Mouse (Mus musculus) heart, postnatal 0 days (tissue): ENCODE results near the gene Qars. TPM values are rescaled to one million over a fixed set of nuclear protein-coding genes. Genes with fewer than 3 reads are reported as not detected.

Experiments
- ATAC-seq: fragments of 200-750 bp; cut with Nextera tagmentation; 2 replicates; pipeline ENCODE4 v1.8.0; 2017; ENCODE audit warnings: low read depth, moderate number of reproducible peaks, moderate library complexity; ENCODE audit not compliant: insufficient read depth
- DNase-seq: peaks from one replicate; pipeline ENCODE4 v3.0.0-alpha.2; 2016; ENCODE audit warnings: low spot score
- H3K27ac ChIP-seq: fragments of 300-500 bp; sonication (generic); 2 replicates; pipeline ENCODE4 v1.5.1; 2014; ENCODE audit warnings: low read depth, mild to moderate bottlenecking
- H3K27me3 ChIP-seq: fragments of 300-500 bp; sonication (generic); 2 replicates; pipeline ENCODE4 v1.6.1; 2014; ENCODE audit warnings: low read length, mixed read lengths; ENCODE audit not compliant: control insufficient read depth, insufficient read depth
- H3K36me3 ChIP-seq: fragments of 300-500 bp; sonication (generic); replicated peaks from 2 replicates; pipeline ENCODE4 v1.6.1; 2014; ENCODE audit warnings: low read length, mixed read lengths; ENCODE audit not compliant: control insufficient read depth, insufficient read depth
- H3K4me1 ChIP-seq: fragments of 300-500 bp; sonication (generic); 2 replicates; pipeline ENCODE4 v1.6.1; 2014; ENCODE audit warnings: antibody characterized with exemption; ENCODE audit not compliant: control insufficient read depth, insufficient read depth
- H3K4me2 ChIP-seq: fragments of 300-500 bp; sonication (generic); 2 replicates; pipeline ENCODE4 v1.6.1; 2014; ENCODE audit warnings: low read depth, mild to moderate bottlenecking, low read length, moderate library complexity
- H3K4me3 ChIP-seq: fragments of 300-500 bp; sonication (generic); 2 replicates; pipeline ENCODE4 v1.5.1; 2014; ENCODE audit warnings: low read depth, low read length
- H3K9ac ChIP-seq: fragments of 300-500 bp; sonication (generic); replicated peaks from 2 replicates; pipeline ENCODE4 v1.6.1; 2014; ENCODE audit warnings: low read depth, low read length, mixed read lengths
- H3K9me3 ChIP-seq: fragments of 300-500 bp; sonication (generic); replicated peaks from 2 replicates; pipeline ENCODE4 v1.6.1; 2016; ENCODE audit warnings: low read length; ENCODE audit not compliant: control insufficient read depth
- CTCF ChIP-seq: IDR thresholded peaks from 2 replicates; pipeline ENCODE4 v1.5.1; 2016; ENCODE audit warnings: antibody characterized with exemption, control low read depth, low read depth
- EP300 ChIP-seq: IDR thresholded peaks from 2 replicates; pipeline ENCODE4 v1.6.1; 2016; ENCODE audit warnings: antibody characterized with exemption, low read depth
- WGBS: fragments of 180-500 bp; shearing (Covaris S2); extraction: QIAGEN DNeasy Blood & Tissue Kit; methylation state at CpG from one replicate; pipeline ENCODE4 v1.1.7; 2014; 5-methylcytosine and 5-hydroxymethylcytosine counted together
- polyA plus RNA-seq: library from polyadenylated mRNA; unstranded; fragments of >200 nt; fragmentation: Nextera tagmentation; extraction: Ambion mirVana; gene quantifications from 2 replicates; pipeline ENCODE4 v1.2.1, GENCODE M21; 2015
- total RNA-seq: library from RNA; depleted of rRNA; stranded (reverse); fragments of >200 nt; gene quantifications from 2 replicates; pipeline ENCODE4 v1.2.3, GENCODE M21; 2014; ENCODE audit warnings: low replicate concordance

Qars gene
- total and polyA plus RNA-seq, 2 experiments from 2014 or later, result 49.2 to 188 TPM

DNA sequence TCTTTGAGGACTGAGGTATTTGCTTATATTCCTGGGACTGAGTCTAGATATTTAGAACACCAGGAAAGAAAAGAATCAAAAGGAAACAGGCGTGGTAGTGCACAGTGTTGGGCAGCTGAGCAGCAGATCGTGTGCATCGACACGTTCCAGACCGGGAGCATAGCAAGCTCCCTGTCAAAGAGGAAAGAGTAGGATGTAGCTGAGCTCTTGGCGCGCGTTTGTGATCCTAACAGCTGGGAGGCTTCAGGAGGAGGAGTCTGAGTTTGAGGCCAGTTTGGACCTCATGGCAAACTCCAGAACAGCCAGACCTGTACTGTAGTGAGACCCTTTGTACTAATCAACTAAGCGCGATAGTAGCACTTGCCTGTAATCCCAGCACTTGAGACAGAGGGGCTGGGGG lies 45.3 kb upstream of the Qars start:
- WGBS, result 58% methylated on average over 10 of the region's 10 CpGs
- ATAC-seq, result 0 out of 2 replicates have a peak, but pooled peaks have one; percentile 28
- TF ChIP-seq EP300, result no peak
- TF ChIP-seq CTCF, result no peak

DNA sequence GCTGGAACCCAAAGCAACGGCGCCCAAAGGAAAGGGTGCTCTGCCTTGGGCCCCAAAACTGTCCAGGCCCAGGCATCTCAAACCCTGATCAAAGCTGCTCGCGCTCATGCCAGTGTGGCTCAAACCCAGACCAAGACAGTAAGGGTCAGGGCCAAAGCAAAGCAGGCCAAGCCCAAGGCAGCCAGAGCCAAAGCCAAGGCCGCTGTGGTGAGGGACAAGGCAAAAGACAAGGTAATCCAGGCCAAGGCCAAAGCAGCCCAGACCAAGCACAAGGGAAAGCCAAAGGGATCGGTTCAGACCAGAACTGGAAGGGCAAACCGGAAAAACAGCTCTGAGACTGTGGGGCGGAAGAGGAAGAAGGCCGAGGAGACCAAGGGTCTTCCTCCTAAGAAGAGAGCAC lies 43.8 kb upstream of the Qars start:
- H3K9ac ChIP-seq, result no peak overlapping the region
- ATAC-seq (no peak), DNase-seq (no peak)
- no peak for TF ChIP-seq CTCF
- no peak for TF ChIP-seq EP300
- no peak overlapping the region for H3K27ac ChIP-seq
- no peaks in the 10 kb centered on the region for H3K27me3 ChIP-seq
- H3K4me1 ChIP-seq, result peaks cover 14% of the 10 kb centered on the region
- H3K4me2 ChIP-seq, result no peak overlapping the region
- peaks cover 33% of the 10 kb centered on the region for H3K36me3 ChIP-seq
- WGBS, result 92% methylated on average over 9 of the region's 9 CpGs
- no peaks in the 10 kb centered on the region for H3K9me3 ChIP-seq
- no peak overlapping the region for H3K4me3 ChIP-seq

More for the DNA sequence above, 45.3 kb upstream of the Qars start:
- Histone ChIP-seq H3K27me3 (no peaks in the 10 kb centered on the region), H3K36me3 (peaks cover 33% of the 10 kb centered on the region), H3K4me2 (peak overlapping the region; percentile 92), H3K4me3 (0 out of 2 replicates have a peak overlapping the region, but pooled peaks have one; percentile 67), H3K27ac (peak overlapping the region; percentile 84), H3K9ac (no peak overlapping the region), H3K9me3 (no peaks in the 10 kb centered on the region), H3K4me1 (peaks cover 14% of the 10 kb centered on the region)
- DNase-seq, result peak; percentile 43

- H3K27me3 ChIP-seq, result no peaks in the 10 kb centered on the region
- H3K4me1 ChIP-seq, result peaks cover 10% of the 10 kb centered on the region
- peaks cover 33% of the 10 kb centered on the region for H3K36me3 ChIP-seq
- no peak overlapping the region for H3K4me2 ChIP-seq
- H3K9me3 ChIP-seq, result no peaks in the 10 kb centered on the region
- no peak overlapping the region for H3K27ac ChIP-seq
- ATAC-seq (no peak), DNase-seq (no peak)
- H3K4me3 ChIP-seq, result no peak overlapping the region
- 91% methylated on average over 2 of the region's 2 CpGs for WGBS
- TF ChIP-seq EP300 (no peak), CTCF (no peak)
- no peak overlapping the region for H3K9ac ChIP-seq
Measured at GRCm38 (mm10) chr9:108466219-108466618, 41.3 kb upstream of the Qars start.

DNA sequence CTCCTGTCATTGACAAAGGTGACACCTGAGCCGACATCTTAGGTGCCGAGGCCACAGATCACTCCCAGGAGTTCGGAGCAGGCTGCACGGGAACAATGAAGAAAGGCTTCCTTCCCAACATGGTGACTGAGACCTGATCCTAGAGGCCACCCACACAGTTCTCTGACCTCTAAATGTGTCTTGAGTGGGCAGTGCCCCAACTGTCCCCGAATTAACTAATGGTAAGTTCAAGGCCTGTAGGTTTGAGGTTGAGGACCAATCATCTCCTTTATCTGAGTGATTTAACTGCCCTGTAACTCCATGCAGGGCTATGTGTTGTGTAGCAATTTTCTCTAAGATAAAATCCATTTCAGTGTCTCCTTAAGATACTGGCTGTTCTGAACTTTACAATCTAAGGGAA lies 38.1 kb upstream of the Qars start:
- H3K9me3 ChIP-seq, result no peaks in the 10 kb centered on the region
- H3K4me3 ChIP-seq, result no peak overlapping the region
- H3K27me3 ChIP-seq, result no peaks in the 10 kb centered on the region
- ATAC-seq (no peak), DNase-seq (no peak)
- H3K4me1 ChIP-seq, result no peaks in the 10 kb centered on the region
- no peak overlapping the region for H3K4me2 ChIP-seq
- no peak overlapping the region for H3K9ac ChIP-seq
- H3K36me3 ChIP-seq, result peaks cover 17% of the 10 kb centered on the region; the same call in 1 of the 2 replicates
- TF ChIP-seq EP300, result no peak
- TF ChIP-seq CTCF, result no peak
- WGBS, result 64% methylated on average over 5 of the region's 5 CpGs
- H3K27ac ChIP-seq, result no peak overlapping the region

- DNase-seq (no peak), ATAC-seq (no peak)
- Histone ChIP-seq H3K36me3 (peaks cover 13% of the 10 kb centered on the region; the same call in 1 of the 2 replicates), H3K4me1 (no peaks in the 10 kb centered on the region), H3K4me3 (no peak overlapping the region), H3K4me2 (no peak overlapping the region), H3K27me3 (no peaks in the 10 kb centered on the region), H3K27ac (no peak overlapping the region), H3K9me3 (no peaks in the 10 kb centered on the region), H3K9ac (no peak overlapping the region)
- TF ChIP-seq CTCF (no peak), EP300 (no peak)
- WGBS, result 52% methylated on average over 4 of the region's 4 CpGs
Measured at GRCm38 (mm10) chr9:108469845-108470244, 37.7 kb upstream of the Qars start.

DNA sequence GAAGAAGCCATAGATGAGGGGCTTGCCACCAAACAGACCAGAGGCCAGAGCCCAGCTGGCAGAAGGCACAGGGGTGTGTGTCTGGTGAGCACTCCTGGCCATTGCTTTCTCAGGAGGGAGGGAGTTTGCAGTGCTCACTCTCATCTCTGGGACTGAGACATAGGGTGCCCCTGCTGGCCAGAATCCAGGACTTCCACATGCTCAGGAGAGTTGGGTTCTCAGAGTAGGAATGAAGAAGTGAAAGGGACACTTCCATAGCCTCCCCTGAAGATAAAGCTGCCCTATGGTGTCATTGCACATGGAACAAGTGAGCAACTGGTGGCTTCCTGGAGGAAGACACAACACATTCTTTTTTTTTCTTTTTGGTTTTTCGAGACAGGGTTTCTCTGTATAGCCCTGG lies 33.0 kb upstream of the Qars start:
- DNase-seq (no peak), ATAC-seq (no peak)
- 80% methylated on average over 1 of the region's 1 CpGs for WGBS
- Histone ChIP-seq H3K27me3 (no peaks in the 10 kb centered on the region), H3K9me3 (no peaks in the 10 kb centered on the region), H3K4me2 (no peak overlapping the region), H3K27ac (no peak overlapping the region), H3K4me3 (no peak overlapping the region), H3K4me1 (peaks cover 6% of the 10 kb centered on the region), H3K9ac (no peak overlapping the region), H3K36me3 (no peaks in the 10 kb centered on the region)
- no peak for TF ChIP-seq EP300
- no peak for TF ChIP-seq CTCF
